Mouse (Mus musculus) G1E-ER4 (cell line): ENCODE measurements around the gene Slit3. TPM values are rescaled to one million over a fixed set of nuclear protein-coding genes. Genes with fewer than 3 reads are reported as not detected.

Source experiments
- GATA1 ChIP-seq: IDR thresholded peaks from one replicate; pipeline ENCODE4 v1.8.0; 2012; ENCODE audit warnings: low read length, inconsistent platforms
- polyA plus RNA-seq: library from polyadenylated mRNA; stranded (reverse); fragments of >175 nt; gene quantifications from 2 replicates; pipeline ENCODE4 v1.2.3, GENCODE M21; 2012

The Slit3 gene
- polyA plus RNA-seq, 1 experiment: not detected

DNA sequence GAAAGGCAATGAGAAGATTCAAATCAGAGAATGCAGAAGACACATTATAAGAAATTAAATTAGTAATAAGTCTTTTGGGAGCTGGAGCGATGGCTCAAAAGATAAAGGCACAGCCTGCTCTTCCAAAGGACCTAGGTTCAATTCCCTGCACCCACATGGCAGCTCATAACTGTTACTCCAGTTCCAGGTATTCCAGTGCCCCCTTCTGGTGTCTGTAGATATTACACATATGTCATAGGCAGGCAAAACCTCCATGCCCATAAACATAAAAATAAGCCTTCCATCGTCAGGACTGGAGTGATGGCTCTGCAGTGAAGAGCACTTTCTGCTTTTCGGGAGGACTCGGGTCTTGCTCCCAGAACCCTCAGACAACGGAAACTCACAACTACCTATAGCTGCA, 583.9 kb downstream of the Slit3 start:
- no peak for TF ChIP-seq GATA1

DNA sequence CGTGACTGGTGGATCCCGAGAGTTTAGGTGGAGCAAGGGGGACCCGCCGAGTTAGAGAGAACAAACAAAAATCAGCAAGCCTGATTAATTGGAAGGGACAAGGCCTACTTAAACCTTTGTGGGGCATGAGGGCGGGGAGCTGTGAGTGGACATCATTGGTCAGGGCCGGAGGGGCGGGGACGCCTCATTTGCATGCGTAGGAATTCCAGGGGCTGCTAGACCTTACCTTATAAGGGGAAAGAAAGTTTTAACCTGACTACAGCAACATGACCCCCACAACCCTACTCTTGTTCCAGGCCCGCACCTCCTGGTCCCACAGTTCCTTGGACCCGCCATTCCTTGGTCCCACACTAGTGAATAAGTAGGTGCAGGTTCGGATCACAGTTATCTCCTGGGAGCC, 586.4 kb downstream of the Slit3 start:
- TF ChIP-seq GATA1: no peak

DNA sequence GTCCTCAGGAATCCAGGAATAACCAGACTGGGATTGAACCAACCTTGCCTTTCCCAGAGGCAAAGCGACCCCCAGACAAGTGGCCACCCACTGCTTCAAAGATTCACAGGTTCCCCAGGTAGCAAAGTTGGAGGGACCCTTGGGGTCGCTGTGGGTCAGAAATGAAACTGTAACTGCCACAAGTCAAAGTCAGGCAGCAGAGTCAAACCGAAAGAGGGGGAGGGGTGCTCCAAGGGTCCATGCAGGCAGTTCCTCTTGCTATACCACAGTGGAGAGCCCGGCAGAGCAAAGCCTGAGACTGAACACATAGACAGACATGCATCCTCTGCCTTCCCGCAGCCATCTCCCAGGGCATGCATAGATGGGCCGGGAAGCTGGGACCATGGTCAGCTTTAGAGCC, 590.3 kb downstream of the Slit3 start:
- no peak for TF ChIP-seq GATA1

DNA sequence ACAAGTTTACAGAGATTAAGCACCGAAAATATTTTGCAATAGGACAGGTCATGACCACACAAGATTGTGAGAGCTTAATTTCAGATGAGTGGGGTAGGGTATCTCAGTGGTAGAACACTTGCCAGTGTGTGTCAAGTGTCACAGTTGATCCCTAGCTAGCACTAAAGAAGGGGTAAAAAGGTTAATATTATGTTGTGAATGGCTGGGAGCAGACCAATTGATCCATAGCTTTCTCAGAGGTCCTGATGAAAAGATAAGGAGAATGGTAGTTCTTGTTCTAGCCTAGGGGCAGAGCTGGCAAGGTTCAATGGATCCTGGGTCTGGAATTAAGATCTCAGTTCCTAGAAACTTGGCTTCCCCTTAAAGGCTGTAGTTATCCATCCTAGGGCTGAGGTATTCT, 597.9 kb downstream of the Slit3 start:
- no peak for TF ChIP-seq GATA1

DNA sequence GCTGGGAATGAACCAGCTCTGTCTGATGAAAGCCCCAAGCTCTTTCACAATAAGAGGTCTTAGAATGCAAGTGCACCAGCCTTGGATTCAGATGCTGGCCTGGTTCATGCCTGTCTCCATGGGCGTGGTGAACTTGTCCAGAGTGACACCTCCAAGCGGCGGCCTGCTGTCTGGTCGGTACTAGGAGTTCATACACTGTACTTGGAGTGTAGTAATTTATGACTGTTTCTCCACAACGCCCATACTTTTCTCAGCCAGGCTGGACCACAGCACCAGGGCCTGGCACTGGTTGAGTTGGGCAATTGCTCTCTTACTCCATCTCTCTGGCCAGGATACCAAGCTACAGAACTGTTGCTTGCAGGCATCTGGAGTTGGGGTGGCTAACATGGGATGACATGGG, 602.9 kb downstream of the Slit3 start:
- TF ChIP-seq GATA1: no peak

DNA sequence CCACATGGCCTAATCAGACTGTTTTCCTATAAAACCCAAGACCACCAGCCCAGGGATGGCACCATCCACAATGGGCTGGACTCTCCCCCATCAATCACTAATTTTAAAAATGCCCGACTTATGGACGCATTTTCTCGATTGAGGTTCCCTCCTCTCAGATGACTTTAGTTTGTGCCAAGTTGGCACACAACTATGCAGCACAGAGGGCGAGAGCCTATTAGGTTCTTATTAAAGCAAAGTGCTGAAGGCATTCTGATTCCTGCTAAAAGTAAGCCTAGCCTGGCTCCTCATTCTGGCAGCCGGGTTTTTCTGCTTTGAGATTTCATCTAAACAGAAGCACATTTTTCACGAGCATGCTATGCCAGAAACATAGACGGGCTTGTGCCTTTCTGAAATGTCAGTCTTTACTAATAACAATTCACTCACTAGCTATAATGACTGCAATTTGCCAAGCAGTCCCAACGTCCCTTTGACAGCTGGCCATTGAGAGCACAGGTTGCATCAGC, 605.4 kb downstream of the Slit3 start:
- TF ChIP-seq GATA1: no peak

DNA sequence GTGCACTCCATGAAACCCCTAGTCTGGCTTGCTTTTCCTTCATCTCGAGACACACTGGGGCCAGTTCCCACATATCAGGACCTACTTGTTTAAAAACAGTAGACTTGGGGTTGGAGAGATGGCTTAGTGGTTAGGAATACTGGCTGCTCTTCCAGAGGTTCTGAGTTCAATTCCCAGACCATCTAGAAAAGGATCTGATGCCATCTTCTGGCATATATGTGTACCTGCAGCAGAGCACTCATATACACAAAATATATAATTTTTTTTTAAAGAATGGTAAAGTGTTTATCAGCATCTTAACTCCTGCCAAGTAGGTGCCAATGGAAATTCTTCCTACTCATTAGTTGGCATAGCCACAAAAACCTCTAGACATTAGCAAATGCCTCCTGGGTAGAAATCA, 607.2 kb downstream of the Slit3 start:
- no peak for TF ChIP-seq GATA1

DNA sequence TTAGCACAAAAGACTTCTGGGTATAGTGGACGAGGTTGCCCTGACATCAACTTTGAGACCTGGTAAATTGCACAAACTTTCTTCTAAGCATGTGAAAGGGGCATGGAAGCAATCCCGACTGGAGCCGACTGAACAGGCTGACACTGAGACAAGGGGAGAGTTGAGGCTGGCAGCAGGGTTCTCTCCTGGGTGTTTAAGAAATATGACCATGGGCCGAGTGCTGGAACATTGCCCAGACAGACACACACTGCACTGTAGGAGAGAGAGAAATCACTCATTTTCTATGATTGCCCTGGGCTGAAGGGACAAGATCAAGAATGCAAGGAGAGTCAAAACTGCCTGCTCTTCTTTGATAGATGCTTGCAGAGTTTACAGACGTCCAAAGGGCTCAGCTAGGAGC, 608.2 kb downstream of the Slit3 start:
- no peak for TF ChIP-seq GATA1

DNA sequence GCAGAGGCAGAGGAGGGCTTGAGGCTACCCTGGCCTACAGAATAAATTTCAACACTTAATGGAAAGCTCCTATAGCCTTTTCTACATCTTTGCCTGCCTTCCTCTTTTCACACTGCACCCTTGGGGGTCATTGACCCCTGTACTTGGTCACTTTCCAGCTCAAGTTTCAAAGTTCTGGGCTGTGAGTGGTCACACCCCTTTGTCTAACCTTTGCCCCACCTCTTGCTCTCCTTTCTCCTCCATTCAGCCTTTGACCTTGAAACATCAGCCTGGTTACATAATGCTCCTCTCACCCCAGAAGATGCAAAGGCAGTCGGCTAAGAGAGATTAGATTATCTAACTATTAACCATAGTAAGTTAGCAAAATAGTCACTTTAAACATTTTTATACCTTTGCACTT, 611.3 kb downstream of the Slit3 start:
- TF ChIP-seq GATA1: no peak

DNA sequence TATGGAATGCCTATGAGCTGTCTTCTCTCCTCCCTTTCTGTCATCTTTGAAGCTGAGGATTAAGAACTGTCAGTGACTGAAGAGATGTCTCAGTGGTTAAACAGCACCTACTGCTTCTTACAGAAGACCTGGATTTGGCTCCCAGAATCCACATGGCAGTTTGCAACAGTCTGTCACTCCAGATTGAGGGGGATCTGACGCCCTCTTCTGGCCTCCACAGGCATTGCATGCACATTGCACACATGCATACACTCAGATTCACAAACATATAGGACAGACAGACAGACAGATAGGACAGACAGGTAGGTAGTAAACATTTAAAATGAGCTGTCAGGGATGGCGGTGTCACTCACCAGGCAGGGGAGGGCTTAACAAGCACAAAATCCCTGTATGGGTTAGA, 615.8 kb downstream of the Slit3 start:
- no peak for TF ChIP-seq GATA1

DNA sequence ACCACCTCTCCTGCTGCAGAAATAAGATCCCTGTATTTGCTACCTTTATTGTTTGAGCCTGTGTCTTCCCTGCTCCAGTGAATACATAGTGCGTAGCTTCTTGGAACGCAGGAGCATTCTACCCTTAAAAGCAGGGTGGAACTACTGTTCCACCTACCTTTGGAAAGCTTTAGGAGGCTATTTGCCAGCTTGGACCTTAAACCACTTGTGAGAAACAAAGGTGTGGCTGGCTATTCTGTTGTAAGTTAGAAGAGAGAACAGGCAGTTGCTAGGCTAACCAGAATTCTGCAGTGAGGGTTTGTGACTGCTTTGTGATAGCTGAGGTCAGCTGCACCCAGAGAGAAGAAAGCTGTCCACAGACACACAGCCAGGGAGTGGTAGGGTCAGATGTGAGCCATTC, 616.2 kb downstream of the Slit3 start:
- no peak for TF ChIP-seq GATA1

DNA sequence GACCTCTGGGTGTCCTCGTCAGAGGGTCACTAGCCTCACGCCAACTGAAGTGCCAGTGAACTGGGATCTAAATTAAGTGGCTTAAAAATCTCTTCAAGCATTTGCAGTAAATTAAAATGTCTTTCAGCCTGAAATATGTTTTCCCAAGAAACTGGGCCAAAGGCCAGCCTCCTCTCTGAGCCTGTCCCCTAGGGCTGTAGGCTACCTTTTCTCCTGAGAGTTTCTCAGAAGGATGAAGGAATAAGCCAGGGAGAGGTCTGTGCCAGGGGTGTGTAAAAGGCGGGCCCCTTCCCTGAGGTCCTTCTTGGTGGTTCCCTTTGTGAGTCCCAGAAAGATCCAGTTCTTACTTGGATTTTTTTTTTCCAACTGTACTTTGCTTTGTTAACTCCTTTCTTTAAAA, 617.1 kb downstream of the Slit3 start:
- TF ChIP-seq GATA1: no peak

DNA sequence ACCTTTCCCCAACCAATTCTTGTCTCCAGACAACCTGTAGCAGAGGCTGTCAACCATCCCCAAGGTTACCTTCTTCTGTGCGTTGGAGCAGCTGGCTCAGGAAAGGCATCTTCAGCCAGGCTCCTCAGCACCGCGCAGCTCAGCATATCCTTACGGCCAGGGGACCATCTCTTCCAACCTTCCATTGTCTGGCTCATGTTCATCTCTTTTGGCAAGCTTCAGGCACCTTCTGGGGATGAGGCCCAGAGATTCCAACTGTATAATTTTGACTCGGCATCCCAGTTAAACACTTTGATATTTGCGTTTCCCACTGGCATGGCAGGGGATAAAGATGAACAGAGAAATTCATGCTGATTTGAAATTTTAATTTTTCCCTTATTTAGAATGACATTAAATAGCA, 622.6 kb downstream of the Slit3 start:
- TF ChIP-seq GATA1: no peak

DNA sequence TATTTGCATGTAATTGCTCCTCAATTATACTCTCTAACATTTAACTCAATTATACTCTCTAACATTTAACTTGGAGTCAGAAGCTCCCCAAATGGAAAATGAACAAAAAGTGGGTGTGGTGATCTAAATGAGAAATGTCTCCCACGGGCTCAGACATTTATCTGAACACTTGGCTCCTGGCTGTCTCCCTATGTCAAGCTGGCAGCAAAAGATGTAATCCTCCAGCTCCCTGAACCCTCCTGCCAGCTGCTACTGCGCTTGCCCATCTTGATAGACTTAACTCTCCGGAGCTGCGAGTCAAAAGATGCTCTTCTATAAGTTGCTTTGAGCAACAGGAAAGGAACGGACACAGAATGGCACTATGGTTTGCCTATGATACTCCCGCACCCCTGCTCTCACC, 623.5 kb downstream of the Slit3 start:
- no peak for TF ChIP-seq GATA1

DNA sequence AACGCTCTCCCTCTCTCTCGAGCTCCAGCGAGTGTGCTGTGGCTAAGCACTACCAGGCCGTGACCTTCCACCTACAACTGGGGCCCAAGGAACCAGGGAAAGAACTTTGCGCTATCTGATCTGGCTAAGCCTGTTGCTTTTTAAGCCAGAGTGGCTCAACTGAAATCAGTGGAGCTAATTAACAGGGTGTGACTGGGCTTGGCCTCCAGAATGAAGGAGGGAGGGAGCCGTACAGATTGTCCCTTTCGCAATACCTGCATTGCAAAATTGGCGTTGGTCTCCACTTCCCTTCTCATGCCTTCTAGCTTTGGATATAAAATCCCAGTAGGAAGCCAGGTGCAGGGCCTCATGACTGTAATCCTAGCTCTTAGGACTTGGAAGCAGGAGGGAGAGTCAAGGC, 629.6 kb downstream of the Slit3 start:
- no peak for TF ChIP-seq GATA1

DNA sequence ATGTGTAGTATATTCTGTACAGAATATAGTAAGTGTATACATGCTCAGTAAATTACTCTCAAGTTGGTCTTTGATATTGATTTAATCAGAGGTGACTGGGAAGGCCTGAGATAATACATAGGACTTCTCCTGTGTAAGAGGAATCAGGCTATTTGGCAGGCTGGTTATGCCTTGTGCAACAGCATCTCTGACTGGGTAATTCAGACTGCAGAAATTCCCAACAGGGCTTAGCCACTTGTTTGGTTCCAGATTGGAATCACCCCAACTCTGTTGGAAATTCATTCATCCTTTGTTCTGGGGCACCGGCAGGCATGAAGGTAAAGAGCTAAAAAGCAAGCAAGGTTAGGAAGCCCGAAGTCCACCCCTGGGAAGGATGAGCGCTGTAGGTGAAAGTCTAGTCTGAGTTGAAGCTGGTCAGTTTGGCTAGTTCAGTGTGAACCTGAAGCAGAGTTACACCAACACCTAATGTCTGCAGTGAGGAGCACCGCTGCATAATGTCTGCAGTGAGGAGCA, 633.9 kb downstream of the Slit3 start:
- TF ChIP-seq GATA1: no peak

DNA sequence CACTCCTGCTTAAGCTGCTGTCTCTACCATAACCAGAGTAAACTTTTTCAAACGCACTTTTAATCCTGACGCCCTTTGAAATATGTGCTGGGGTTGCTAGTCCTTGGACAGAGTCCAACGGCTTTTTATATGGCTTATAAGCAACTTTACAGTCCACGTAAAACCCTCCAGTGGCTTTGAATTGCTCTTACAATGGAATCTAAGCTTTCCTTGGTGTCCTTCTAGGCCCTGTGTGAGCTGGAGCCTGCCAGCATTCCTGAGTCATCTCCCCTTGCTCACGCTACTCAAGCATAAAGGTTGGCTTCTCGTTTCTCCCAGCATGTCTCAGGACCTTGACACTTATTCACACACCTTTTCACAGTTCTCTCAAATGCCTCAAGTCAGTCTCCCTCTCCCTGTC, 634.5 kb downstream of the Slit3 start:
- no peak for TF ChIP-seq GATA1
